Comparison of ENCODE assay signal across 8 mouse cellular contexts in genomic region chr8:105495350-105496302, GRCm38 (mm10). TPM values are rescaled to one million over a fixed set of nuclear protein-coding genes. Genes with fewer than 3 reads are reported as not detected.
DNase-seq lines count a peak whose midpoint lies in the region; ATAC-seq and TF ChIP-seq lines count a peak whose summit lies in the region.

No protein-coding gene starts in this region.

- H3K27me3 ChIP-seq in heart, embryonic 10.5 days (ENCODE audit: insufficient read depth, poor library complexity, severe bottlenecking): no peaks in the 10 kb centered on the region
- H3K27me3 ChIP-seq in hindbrain, postnatal 0 days (ENCODE audit: insufficient read depth, low read length): no peaks in the 10 kb centered on the region
- no peaks in the 10 kb centered on the region for H3K27me3 ChIP-seq in midbrain, embryonic 13.5 days

- peak overlapping the region; percentile 92 for H3K27ac ChIP-seq in heart, embryonic 10.5 days
- H3K27ac ChIP-seq in cortical plate, adult 2 months (ENCODE audit: insufficient read depth, low read length): no peak overlapping the region
- peak overlapping the region; percentile 89; the same call in 1 of the 2 replicates for H3K27ac ChIP-seq in hindbrain, postnatal 0 days
- H3K27ac ChIP-seq in midbrain, embryonic 13.5 days: 0 out of 2 replicates have a peak overlapping the region, but pooled peaks have one; percentile 32

- peaks cover 23% of the 10 kb centered on the region for H3K4me1 ChIP-seq in heart, embryonic 10.5 days
- peaks cover 6% of the 10 kb centered on the region; the same call in 1 of the 2 replicates for H3K4me1 ChIP-seq in cortical plate, adult 2 months (ENCODE audit: control insufficient read depth, insufficient read depth, low read length)
- peaks cover 18% of the 10 kb centered on the region for H3K4me1 ChIP-seq in hindbrain, postnatal 0 days (ENCODE audit: insufficient read depth, low read length)
- H3K4me1 ChIP-seq in midbrain, embryonic 13.5 days (replicated peaks): peaks cover 24% of the 10 kb centered on the region

- peak overlapping the region; percentile 80 for H3K4me3 ChIP-seq in heart, embryonic 10.5 days
- H3K4me3 ChIP-seq in cortical plate, adult 2 months (ENCODE audit: insufficient read depth, low read length): peak overlapping the region; percentile 76
- peak overlapping the region; percentile 89 for H3K4me3 ChIP-seq in hindbrain, postnatal 0 days (ENCODE audit: low read length)
- peak overlapping the region; percentile 86 for H3K4me3 ChIP-seq in midbrain, embryonic 13.5 days (replicated peaks)

- H3K9ac ChIP-seq in hindbrain, postnatal 0 days (replicated peaks; ENCODE audit: low read length): peak overlapping the region; percentile 93
- peak overlapping the region; percentile 87 for H3K9ac ChIP-seq in midbrain, embryonic 13.5 days (replicated peaks)

- DNase-seq in heart, embryonic 10.5 days (ENCODE audit: low spot score): no peak
- DNase-seq in heart, adult 9 months (ENCODE audit: low spot score in 2 of 2): no peak
- DNase-seq in hindbrain, postnatal 0 days (ENCODE audit: low spot score): no peak
- no peak for DNase-seq in T-cell, adult 2 months (ENCODE audit: low spot score)
- DNase-seq in adrenal gland, adult 8-10 months: no peak
- no peak for DNase-seq in kidney, postnatal 4 days

- peak overlapping the region; percentile 97 for H3K4me2 ChIP-seq in hindbrain, postnatal 0 days (ENCODE audit: low read depth, low read length)
- peak overlapping the region; percentile 96 for H3K4me2 ChIP-seq in midbrain, embryonic 13.5 days (replicated peaks)

- no peak for TF ChIP-seq POLR2A in cortical plate, adult 2 months (IDR thresholded peaks at IDR 0.05; ENCODE audit: extremely low read depth, insufficient read depth, low read length)

- no peaks in the 10 kb centered on the region for H3K36me3 ChIP-seq in heart, embryonic 10.5 days
- no peaks in the 10 kb centered on the region for H3K36me3 ChIP-seq in hindbrain, postnatal 0 days (ENCODE audit: insufficient read depth, low read length)
- H3K36me3 ChIP-seq in midbrain, embryonic 13.5 days: no peaks in the 10 kb centered on the region

- H3K9me3 ChIP-seq in heart, embryonic 10.5 days: no peaks in the 10 kb centered on the region
- no peaks in the 10 kb centered on the region for H3K9me3 ChIP-seq in hindbrain, postnatal 0 days (ENCODE audit: low read length)
- H3K9me3 ChIP-seq in midbrain, embryonic 13.5 days: no peaks in the 10 kb centered on the region

- no peak for TF ChIP-seq CTCF in cortical plate, adult 2 months (IDR thresholded peaks at IDR 0.05; ENCODE audit: extremely low read depth, insufficient read depth, low read length)
- TF ChIP-seq CTCF in hindbrain, postnatal 0 days (IDR thresholded peaks at IDR 0.05; ENCODE audit: low read depth): no peak

- WGBS in heart, embryonic 10.5 days: 47% methylated on average over 17 of the region's 17 CpGs
- WGBS in hindbrain, postnatal 0 days: 21% methylated on average over 17 of the region's 17 CpGs
- 24% methylated on average over 17 of the region's 17 CpGs for WGBS in midbrain, embryonic 13.5 days

- ATAC-seq in hindbrain, postnatal 0 days: 0 out of 2 replicates have a peak, but pooled peaks have one; percentile 34
- ATAC-seq in midbrain, embryonic 13.5 days: peak; percentile 57

RNA-seq across cellular contexts. Expression of gene Zdhhc1, which starts 1.1 kb away (rescaled TPM):
- polyA plus RNA-seq in heart, embryonic 10.5 days (2016; fragmentation: Nextera tagmentation; extraction: Ambion mirVana): 16.1 and 21.6 TPM in 2 replicates
- polyA plus RNA-seq in cortical plate, adult 2 months (2012; rRNA removed): 63.6 and 66.2 TPM in 2 replicates
- 49.3 and 54.2 TPM in 2 replicates for total RNA-seq in hindbrain, postnatal 0 days (2014; rRNA removed)
- 31.3 and 34.7 TPM in 2 replicates for polyA plus RNA-seq in hindbrain, postnatal 0 days (2015; fragmentation: Nextera tagmentation; extraction: Ambion mirVana)
- polyA plus RNA-seq in midbrain, embryonic 13.5 days (2015; fragmentation: Nextera tagmentation; extraction: Ambion mirVana): 26.2 and 31.3 TPM in 2 replicates
- total RNA-seq in adrenal gland, adult 8-10 months (2022): 10 to 100 TPM; 20.6 to 40.1 (median 31.3) TPM

RNA-seq across cellular contexts. Expression of gene Hsd11b2, which starts 22.9 kb away (rescaled TPM):
- 14.8 and 37.5 TPM in 2 replicates for polyA plus RNA-seq in heart, embryonic 10.5 days (2016; fragmentation: Nextera tagmentation; extraction: Ambion mirVana)
- not detected in 2 replicates for polyA plus RNA-seq in cortical plate, adult 2 months (2012; rRNA removed)
- 6.1 and 9.9 TPM in 2 replicates for total RNA-seq in hindbrain, postnatal 0 days (2014; rRNA removed)
- polyA plus RNA-seq in hindbrain, postnatal 0 days (2015; fragmentation: Nextera tagmentation; extraction: Ambion mirVana): 6.3 and 7.4 TPM in 2 replicates
- 11.6 and 16.9 TPM in 2 replicates for polyA plus RNA-seq in midbrain, embryonic 13.5 days (2015; fragmentation: Nextera tagmentation; extraction: Ambion mirVana)
- under 1 TPM; 0.56 to 0.98 (median 0.82) TPM for total RNA-seq in adrenal gland, adult 8-10 months (2022)

RNA-seq across cellular contexts. Expression of gene Tppp3, which starts 24.3 kb away (rescaled TPM):
- polyA plus RNA-seq in heart, embryonic 10.5 days (2016; fragmentation: Nextera tagmentation; extraction: Ambion mirVana): 25.5 and 28.4 TPM in 2 replicates
- 77.9 and 93.2 TPM in 2 replicates for polyA plus RNA-seq in cortical plate, adult 2 months (2012; rRNA removed)
- 106 and 108 TPM in 2 replicates for total RNA-seq in hindbrain, postnatal 0 days (2014; rRNA removed)
- 197 and 201 TPM in 2 replicates for polyA plus RNA-seq in hindbrain, postnatal 0 days (2015; fragmentation: Nextera tagmentation; extraction: Ambion mirVana)
- polyA plus RNA-seq in midbrain, embryonic 13.5 days (2015; fragmentation: Nextera tagmentation; extraction: Ambion mirVana): 93.1 and 111 TPM in 2 replicates
- 10 to 100 TPM; 28.3 to 40.2 (median 33.0) TPM for total RNA-seq in adrenal gland, adult 8-10 months (2022)
